Mouse (Mus musculus) CD8-positive naive resting alpha-beta T cell, adult 57 days (primary cell): ENCODE data around the gene Echdc1. TPM values are rescaled to one million over a fixed set of nuclear protein-coding genes. Genes with fewer than 3 reads are reported as not detected.

ENCODE experiments used
- total RNA-seq: library from RNA; stranded (reverse); gene quantifications from one replicate; pipeline ENCODE4 v1.2.4, GENCODE M21; 2023

Echdc1 gene
- total RNA-seq, result 13.5 TPM

GRCm38 (mm10) chr10:29313064-29313638, at the start of gene Echdc1:
Gene Echdc1 (plus strand): TSS chr10:29313166.

GRCm38 (mm10) chr10:29362197-29362900, 49.4 kb downstream of the Echdc1 start, which contains the start of gene Rnf146:
Gene Rnf146 (minus strand): TSS chr10:29362442.

Other genes with a start within 250 kb of the Echdc1 start
- not detected for gene Soga3, start 169.3 kb upstream of the Echdc1 start, total RNA-seq
- not detected for gene Gm49353, start 114.2 kb upstream of the Echdc1 start, total RNA-seq
- gene 9330159F19Rik, start 101.6 kb upstream of the Echdc1 start, total RNA-seq, result not detected
- 61.1 TPM for gene Rnf146, start 49.3 kb downstream of the Echdc1 start, total RNA-seq
- not detected for gene Rspo3, start 222.7 kb downstream of the Echdc1 start, total RNA-seq